Mouse (Mus musculus) midbrain, postnatal 0 days (tissue): ENCODE results near the gene Gm9887. TPM values are rescaled to one million over a fixed set of nuclear protein-coding genes. Genes with fewer than 3 reads are reported as not detected.
"Not testable (repeated sequence)": the region's sequence is repeated elsewhere in the genome, so short reads cannot be mapped to it uniquely, and the experiment has no call there.

Experiments used
- ATAC-seq: fragments of 200-750 bp; cut with Nextera tagmentation; 2 replicates; pipeline ENCODE4 v1.8.0; 2017; ENCODE audit warnings: moderate number of reproducible peaks, mild to moderate bottlenecking, moderate TSS enrichment, moderate library complexity; ENCODE audit not compliant: low FRiP score
- DNase-seq: peaks from one replicate; pipeline ENCODE4 v3.0.0-alpha.2; 2015; ENCODE audit warnings: low spot score
- H3K27ac ChIP-seq: fragments of 300-500 bp; sonication (generic); 2 replicates; pipeline ENCODE4 v1.5.1; 2014; ENCODE audit warnings: low read depth, mild to moderate bottlenecking, low read length, mixed read lengths
- H3K27me3 ChIP-seq: fragments of 300-500 bp; sonication (generic); 2 replicates; pipeline ENCODE4 v1.6.1; 2014; ENCODE audit warnings: low read length, control low read depth, mixed read lengths; ENCODE audit not compliant: insufficient read depth
- H3K36me3 ChIP-seq: fragments of 300-500 bp; sonication (generic); 2 replicates; pipeline ENCODE4 v1.6.1; 2014; ENCODE audit warnings: low read length, control low read depth, mixed read lengths; ENCODE audit not compliant: insufficient read depth
- H3K4me1 ChIP-seq: fragments of 300-500 bp; sonication (generic); 2 replicates; pipeline ENCODE4 v1.6.1; 2014; ENCODE audit warnings: mild to moderate bottlenecking, control low read depth, antibody characterized with exemption, low read length, mixed read lengths; ENCODE audit not compliant: insufficient read depth
- H3K4me2 ChIP-seq: fragments of 300-500 bp; sonication (generic); 2 replicates; pipeline ENCODE4 v1.6.1; 2014; ENCODE audit warnings: low read depth, mild to moderate bottlenecking, low read length, mixed read lengths; ENCODE audit not compliant: poor library complexity, severe bottlenecking
- H3K4me3 ChIP-seq: fragments of 300-500 bp; sonication (generic); 2 replicates; pipeline ENCODE4 v1.5.1; 2014; ENCODE audit warnings: low read depth, mild to moderate bottlenecking, low read length, moderate library complexity
- H3K9ac ChIP-seq: fragments of 300-500 bp; sonication (generic); replicated peaks from 2 replicates; pipeline ENCODE4 v1.6.1; 2014; ENCODE audit warnings: mild to moderate bottlenecking, low read length, moderate library complexity, mixed read lengths; ENCODE audit not compliant: poor library complexity, severe bottlenecking
- H3K9me3 ChIP-seq: fragments of 300-500 bp; sonication (generic); 2 replicates; pipeline ENCODE4 v1.6.1; 2016; ENCODE audit warnings: low read length, control low read depth
- CTCF ChIP-seq: IDR thresholded peaks from 2 replicates; pipeline ENCODE4 v1.5.1; 2016; ENCODE audit warnings: antibody characterized with exemption, mild to moderate bottlenecking
- WGBS: fragments of 180-500 bp; shearing (Covaris S2); extraction: QIAGEN DNeasy Blood & Tissue Kit; methylation state at CpG from one replicate; pipeline ENCODE4 v1.1.7; 2014; 5-methylcytosine and 5-hydroxymethylcytosine counted together
- polyA plus RNA-seq: library from polyadenylated mRNA; unstranded; fragments of >200 nt; fragmentation: Nextera tagmentation; extraction: Ambion mirVana; gene quantifications from 2 replicates; pipeline ENCODE4 v1.2.1, GENCODE M21; 2015
- total RNA-seq: library from RNA; depleted of rRNA; stranded (reverse); fragments of >200 nt; gene quantifications from 2 replicates; pipeline ENCODE4 v1.2.3, GENCODE M21; 2014

Gm9887 gene
- total and polyA plus RNA-seq, 2 experiments from 2014 or later, result 1.0 TPM; not detected in 1

DNA sequence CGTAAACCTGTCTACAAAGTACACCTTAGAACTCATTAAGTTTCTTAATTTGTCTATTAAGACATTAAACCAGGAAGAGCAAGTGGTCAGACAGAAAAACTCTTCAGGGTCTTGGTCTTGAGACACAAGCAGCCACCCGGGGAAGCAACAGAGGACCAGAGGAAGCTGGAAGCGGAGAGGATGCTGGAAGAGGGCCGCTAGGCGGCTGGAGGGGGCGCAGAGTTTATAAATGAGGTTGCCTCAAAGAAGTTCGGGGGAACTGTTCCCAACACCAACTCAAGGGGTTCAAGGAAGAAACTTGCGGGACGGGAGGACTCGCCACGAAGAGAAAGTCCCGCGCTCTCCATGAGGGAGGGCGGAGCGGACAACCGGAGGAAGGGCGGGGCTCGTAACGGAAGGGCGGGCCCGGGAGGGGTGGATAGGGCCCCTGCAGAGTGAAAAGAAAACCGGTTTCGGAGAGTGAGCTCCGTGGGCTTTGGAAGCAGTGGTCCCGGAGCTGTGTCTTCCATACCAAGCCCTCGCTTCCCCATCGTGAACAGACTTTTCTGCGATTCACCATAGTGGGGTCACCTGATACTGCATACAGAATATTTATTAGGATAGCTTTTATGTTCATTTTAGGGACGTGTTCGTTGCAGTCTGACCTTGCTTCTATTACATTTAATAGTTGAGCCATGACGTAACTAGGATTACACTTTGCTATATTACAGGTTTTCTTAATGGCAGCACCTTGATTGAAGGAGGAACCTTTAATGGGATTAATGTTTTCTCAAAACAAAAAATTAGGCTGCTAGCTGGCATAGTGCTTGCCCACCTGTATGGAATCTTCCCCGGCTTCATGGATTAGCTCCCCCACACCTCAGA, 8.1 kb downstream of the Gm9887 start:
- WGBS, result 5% methylated on average over 31 of the region's 32 CpGs
- Histone ChIP-seq H3K4me2 (peak overlapping the region; percentile 90), H3K9me3 (no peaks in the 10 kb centered on the region), H3K27me3 (no peaks in the 10 kb centered on the region), H3K4me1 (peaks cover 2% of the 10 kb centered on the region; the same call in 1 of the 2 replicates), H3K4me3 (peak overlapping the region; percentile 46), H3K27ac (no peak overlapping the region), H3K9ac (peak overlapping the region; percentile 48), H3K36me3 (no peaks in the 10 kb centered on the region)
- no peak for ATAC-seq
- DNase-seq, result peak; percentile 22
- peak; percentile 46 for TF ChIP-seq CTCF

DNA sequence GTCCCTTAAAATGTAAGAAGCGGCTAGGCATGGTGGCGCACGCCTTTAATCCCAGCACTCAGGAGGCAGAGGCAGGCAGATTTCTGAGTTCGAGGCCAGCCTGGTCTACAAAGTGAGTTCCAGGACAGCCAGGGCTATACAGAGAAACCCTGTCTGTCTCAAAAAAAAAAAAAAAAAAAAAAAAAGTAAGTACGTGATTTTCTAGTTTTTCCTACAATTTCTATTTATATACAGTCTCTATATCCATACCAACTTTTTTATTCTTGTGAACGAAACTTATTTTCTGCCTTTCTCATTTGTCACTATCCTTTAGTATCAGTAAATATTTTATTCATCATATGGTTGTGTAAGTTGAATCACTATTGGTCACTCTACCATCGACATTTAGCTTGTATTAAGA, 9.1 kb downstream of the Gm9887 start:
- H3K36me3 ChIP-seq, H3K4me3 ChIP-seq, H3K9me3 ChIP-seq, H3K27me3 ChIP-seq, ATAC-seq, DNase-seq, H3K4me1 ChIP-seq, H3K27ac ChIP-seq, H3K9ac ChIP-seq, H3K4me2 ChIP-seq: not testable (repeated sequence)
- 94% methylated on average over 7 of the region's 7 CpGs for WGBS

DNA sequence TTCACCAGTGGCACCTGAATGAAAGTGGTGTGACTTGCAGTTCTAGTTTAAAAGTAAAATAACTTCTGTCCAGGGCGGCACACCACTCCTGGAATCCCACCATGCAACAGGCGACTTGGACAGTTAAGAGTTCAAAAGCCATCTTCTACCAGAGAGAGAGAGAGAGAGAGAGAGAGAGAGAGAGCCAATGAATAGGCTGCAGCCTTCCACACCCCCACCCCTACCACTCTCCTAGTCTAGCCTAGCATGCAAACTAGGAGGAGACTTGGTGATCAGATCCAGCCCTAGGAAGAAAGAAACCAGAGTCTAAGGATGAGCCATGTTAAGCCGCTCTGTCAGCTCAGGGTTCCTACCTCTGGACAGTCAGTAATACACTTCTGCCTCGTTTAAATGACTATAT, 9.9 kb downstream of the Gm9887 start:
- no peak overlapping the region for H3K27ac ChIP-seq
- WGBS, result 46% methylated on average over 4 of the region's 4 CpGs
- no peaks in the 10 kb centered on the region for H3K36me3 ChIP-seq
- H3K9me3 ChIP-seq, result no peaks in the 10 kb centered on the region
- no peak overlapping the region for H3K9ac ChIP-seq
- H3K4me2 ChIP-seq, result peak overlapping the region; percentile 48
- ATAC-seq (no peak), DNase-seq (no peak)
- no peak for TF ChIP-seq CTCF
- peak overlapping the region; percentile 50; the same call in 1 of the 2 replicates for H3K4me3 ChIP-seq
- H3K27me3 ChIP-seq, result no peaks in the 10 kb centered on the region
- H3K4me1 ChIP-seq, result peaks cover 2% of the 10 kb centered on the region; the same call in 1 of the 2 replicates

DNA sequence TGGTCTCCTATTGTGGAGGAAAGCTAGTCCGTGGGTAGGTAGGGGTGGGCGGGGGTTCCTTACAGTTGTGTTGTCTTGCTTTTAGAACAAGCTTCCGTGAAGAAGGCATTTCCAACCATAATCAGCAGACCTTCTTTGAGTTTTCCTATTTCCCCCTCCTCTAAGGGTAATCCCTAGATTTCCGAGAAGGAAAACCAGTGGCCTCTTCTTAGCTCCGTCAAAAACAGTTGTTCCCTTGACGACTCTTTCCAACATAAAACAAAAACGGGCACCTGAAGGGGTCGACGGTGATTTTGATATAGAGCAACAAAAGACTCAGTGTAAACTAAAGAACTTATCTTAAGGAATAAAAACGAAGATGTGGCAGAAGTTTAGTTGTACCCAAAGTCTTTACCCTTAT, 10.3 kb downstream of the Gm9887 start:
- Histone ChIP-seq H3K9ac (peak overlapping the region; percentile 60), H3K36me3 (no peaks in the 10 kb centered on the region), H3K9me3 (no peaks in the 10 kb centered on the region), H3K4me2 (peak overlapping the region; percentile 48), H3K4me1 (peaks cover 2% of the 10 kb centered on the region; the same call in 1 of the 2 replicates), H3K27me3 (no peaks in the 10 kb centered on the region), H3K4me3 (peak overlapping the region; percentile 50), H3K27ac (peak overlapping the region; percentile 81)
- WGBS, result 7% methylated on average over 10 of the region's 10 CpGs
- no peak for TF ChIP-seq CTCF
- no peak for DNase-seq
- no peak; the same call in 1 of the 2 replicates for ATAC-seq

DNA sequence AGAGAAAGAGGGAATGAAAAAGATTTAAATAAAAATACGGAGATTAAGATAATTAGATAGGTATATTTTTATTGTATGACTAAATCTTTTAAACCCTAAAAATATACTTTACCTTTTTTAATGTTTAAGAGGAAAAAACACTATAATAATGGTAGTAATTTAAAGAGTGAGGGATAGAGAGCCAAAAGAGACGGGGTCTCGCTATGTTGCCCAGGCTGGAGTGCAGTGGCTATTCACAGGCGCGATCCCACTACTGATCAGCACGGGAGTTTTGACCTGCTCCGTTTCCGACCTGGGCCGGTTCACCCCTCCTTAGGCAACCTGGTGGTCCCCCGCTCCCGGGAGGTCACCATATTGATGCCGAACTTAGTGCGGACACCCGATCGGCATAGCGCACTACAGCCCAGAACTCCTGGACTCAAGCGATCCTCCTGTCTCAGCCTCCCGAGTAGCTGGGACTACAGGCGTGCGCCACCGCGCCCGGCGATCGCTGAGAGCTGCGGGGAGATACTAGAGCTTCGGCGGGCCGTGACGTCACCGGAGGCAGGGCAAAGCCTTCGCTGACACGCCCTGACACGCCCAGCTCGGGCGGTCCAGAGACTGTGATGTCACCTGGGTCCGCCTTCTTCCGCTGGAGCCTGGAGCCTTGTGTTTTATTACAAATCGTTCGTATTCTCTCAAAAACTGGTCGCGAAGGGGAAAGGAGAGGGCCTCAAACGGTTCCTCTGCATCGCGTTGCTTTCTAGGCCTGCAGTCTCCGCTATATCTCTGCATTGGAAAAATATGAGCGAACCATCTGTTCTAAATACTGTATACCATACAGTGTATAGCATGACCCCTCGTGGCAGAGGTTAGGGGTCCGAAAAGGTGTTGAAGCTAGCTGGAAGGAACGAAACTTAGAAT, 11.0 kb downstream of the Gm9887 start:
- Histone ChIP-seq H3K9ac (peak overlapping the region; percentile 60), H3K27ac (peak overlapping the region; percentile 81), H3K4me2 (peak overlapping the region; percentile 48), H3K4me3 (peak overlapping the region; percentile 50)
- H3K27me3 ChIP-seq, H3K4me1 ChIP-seq, H3K9me3 ChIP-seq, H3K36me3 ChIP-seq: not testable (repeated sequence)
- peak; percentile 51 for TF ChIP-seq CTCF
- peak; percentile 98 for DNase-seq
- ATAC-seq, result peak; percentile 95
- under 1% methylated on average over 40 of the region's 50 CpGs for WGBS
